Mouse (Mus musculus) CH12.LX (cell line): ENCODE results near the gene Sart3.

Experiments
- CTCF ChIP-seq, 2 experiments: IDR thresholded peaks in 1 of 2; conservative IDR thresholded peaks in 1 of 2; 2 replicates each; pipeline ENCODE4 v1.5.1; 2011 to 2012; ENCODE audit warnings: low read depth in 2 of 2, low read length in 2 of 2, improper control_type of control experiment in 1 of 2, inconsistent platforms in 1 of 2, mild to moderate bottlenecking in 1 of 2, moderate library complexity in 1 of 2
- EP300 ChIP-seq: IDR thresholded peaks from 2 replicates; pipeline ENCODE4 v1.6.1; 2011; ENCODE audit warnings: low read length, improper control_type of control experiment
- HCFC1 ChIP-seq: IDR thresholded peaks from 2 replicates; pipeline ENCODE4 v1.6.1; 2012; ENCODE audit warnings: low read depth, mild to moderate bottlenecking, inconsistent platforms, low read length, improper control_type of control experiment
- IRF4 ChIP-seq: IDR thresholded peaks from 2 replicates; pipeline ENCODE4 v1.6.1; 2014; ENCODE audit warnings: low read depth, mild to moderate bottlenecking, inconsistent platforms, low read length, improper control_type of control experiment
- MAFK ChIP-seq: IDR thresholded peaks from 2 replicates; pipeline ENCODE4 v1.6.1; 2011; ENCODE audit warnings: low read length, improper control_type of control experiment; ENCODE audit not compliant: insufficient replicate concordance
- MAX ChIP-seq: IDR thresholded peaks from 2 replicates; pipeline ENCODE4 v1.6.1; 2011; ENCODE audit warnings: low read length, improper control_type of control experiment
- TCF12 ChIP-seq: IDR thresholded peaks from 2 replicates; pipeline ENCODE4 v1.6.1; 2014; ENCODE audit warnings: low read depth, mild to moderate bottlenecking, inconsistent platforms, low read length, improper control_type of control experiment
- USF1 ChIP-seq: IDR thresholded peaks from 2 replicates; pipeline ENCODE4 v1.6.1; 2014; ENCODE audit warnings: low read depth, mild to moderate bottlenecking, inconsistent platforms, low read length, improper control_type of control experiment
- USF2 ChIP-seq: conservative IDR thresholded peaks from 2 replicates; pipeline ENCODE4 v1.6.1; 2011; ENCODE audit warnings: low read depth, low read length, improper control_type of control experiment
- ZKSCAN1 ChIP-seq: IDR thresholded peaks from 2 replicates; pipeline ENCODE4 v1.6.1; 2012; ENCODE audit warnings: low read depth, inconsistent platforms, low read length, improper control_type of control experiment, borderline replicate concordance

DNA sequence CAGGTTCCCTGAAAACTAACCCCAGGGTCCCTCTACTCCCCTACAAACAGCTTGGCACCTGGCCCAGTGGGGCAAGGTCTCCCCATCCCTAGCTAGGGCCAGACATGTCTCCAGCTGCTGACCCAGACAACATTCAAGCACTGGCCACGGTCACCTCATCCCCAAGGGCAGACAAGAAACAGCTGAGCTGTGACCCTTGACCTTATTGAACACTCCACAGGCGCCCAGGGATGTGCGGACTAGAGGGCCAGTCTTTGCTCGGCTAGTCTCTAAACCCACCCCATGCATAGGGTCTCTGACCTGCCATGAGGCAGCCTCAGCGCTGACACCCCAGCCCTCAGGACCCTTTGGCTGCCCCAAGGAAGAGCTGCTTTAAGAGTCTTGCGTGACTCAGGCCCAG, 16.3 kb upstream of the Sart3 start:
- no peak for TF ChIP-seq CTCF (conservative IDR thresholded peaks at IDR 0.05 in 1 of 2, IDR thresholded peaks at IDR 0.05 in 1 of 2; ENCODE audit: low read depth in 2 of 2, low read length in 2 of 2)
- no peak for TF ChIP-seq IRF4
- no peak for TF ChIP-seq MAX
- no peak for TF ChIP-seq EP300
- no peak for TF ChIP-seq TCF12
- no peak for TF ChIP-seq USF1
- no peak for TF ChIP-seq ZKSCAN1
- no peak for TF ChIP-seq HCFC1
- TF ChIP-seq MAFK = no peak
- no peak for TF ChIP-seq USF2
